Mouse (Mus musculus): ENCODE data around the gene Sik2.

- no peak for TF ChIP-seq CTCF (IDR thresholded peaks at IDR 0.05; ENCODE audit: control insufficient read depth, insufficient read depth, low read length)
- no peak for TF ChIP-seq POLR2A (IDR thresholded peaks at IDR 0.05; ENCODE audit: borderline replicate concordance, control insufficient read depth, low read depth, low read length)
Observed at GRCm38 (mm10) chr9:50904196-50904847, 104.6 kb downstream of the Sik2 start.
